Mouse (Mus musculus) intestine, embryonic 16.5 days (tissue): ENCODE data around the gene Sp2. TPM values are rescaled to one million over a fixed set of nuclear protein-coding genes. Genes with fewer than 3 reads are reported as not detected.

ENCODE experiments used
- ATAC-seq: fragments of 200-750 bp; cut with Nextera tagmentation; 2 replicates; pipeline ENCODE4 v1.8.0; 2017; ENCODE audit warnings: moderate TSS enrichment, moderate library complexity
- H3K27ac ChIP-seq: fragments of 300-500 bp; sonication (generic); 2 replicates; pipeline ENCODE4 v1.5.1; 2014; ENCODE audit warnings: mild to moderate bottlenecking, low read length
- H3K27me3 ChIP-seq: fragments of 300-500 bp; sonication (generic); replicated peaks from 2 replicates; pipeline ENCODE4 v1.6.1; 2014; ENCODE audit warnings: low read length, control low read depth, mixed read lengths; ENCODE audit not compliant: control insufficient read depth, insufficient read depth
- H3K36me3 ChIP-seq: fragments of 300-500 bp; sonication (generic); 2 replicates; pipeline ENCODE4 v1.6.1; 2014; ENCODE audit warnings: low read length, control low read depth; ENCODE audit not compliant: control insufficient read depth, insufficient read depth
- H3K4me1 ChIP-seq: fragments of 300-500 bp; sonication (generic); 2 replicates; pipeline ENCODE4 v1.6.1; 2014; ENCODE audit warnings: low read length, control low read depth, mixed read lengths; ENCODE audit not compliant: control insufficient read depth, insufficient read depth
- H3K4me2 ChIP-seq: fragments of 300-500 bp; sonication (generic); 2 replicates; pipeline ENCODE4 v1.6.1; 2014; ENCODE audit warnings: low read depth, low read length, control low read depth
- H3K4me3 ChIP-seq: fragments of 300-500 bp; sonication (generic); 2 replicates; pipeline ENCODE4 v1.5.1; 2014; ENCODE audit warnings: mild to moderate bottlenecking, low read length
- H3K9ac ChIP-seq: fragments of 300-500 bp; sonication (generic); 2 replicates; pipeline ENCODE4 v1.6.1; 2014; ENCODE audit warnings: low read depth, low read length
- H3K9me3 ChIP-seq: fragments of 300-500 bp; sonication (generic); 2 replicates; pipeline ENCODE4 v1.6.1; 2016; ENCODE audit warnings: low read length, control low read depth; ENCODE audit not compliant: control insufficient read depth
- WGBS: fragments of 180-500 bp; shearing (Covaris S2); extraction: QIAGEN DNeasy Blood & Tissue Kit; methylation state at CpG from one replicate; pipeline ENCODE4 v1.1.7; 2014; 5-methylcytosine and 5-hydroxymethylcytosine counted together
- polyA plus RNA-seq: library from polyadenylated mRNA; unstranded; fragments of >200 nt; fragmentation: Nextera tagmentation; extraction: Ambion mirVana; gene quantifications from 2 replicates; pipeline ENCODE4 v1.2.1, GENCODE M21; 2015

Sp2 gene
- polyA plus RNA-seq, 1 experiment from 2014 or later = 13.2 TPM

- H3K4me1 ChIP-seq = peaks cover 35% of the 10 kb centered on the region
- no peaks in the 10 kb centered on the region for H3K36me3 ChIP-seq
- H3K4me3 ChIP-seq = no peak overlapping the region; the same call in 1 of the 2 replicates
- peak overlapping the region; percentile 76; the same call in 1 of the 2 replicates for H3K4me2 ChIP-seq
- no peak overlapping the region for H3K27ac ChIP-seq
- no peak overlapping the region for H3K9ac ChIP-seq
- H3K9me3 ChIP-seq = no peaks in the 10 kb centered on the region
- peaks cover 71% of the 10 kb centered on the region for H3K27me3 ChIP-seq
- ATAC-seq = no peak
- 10% methylated on average over 13 of the region's 13 CpGs for WGBS
Observed at GRCm38 (mm10) chr11:97019345-97019708, 36.6 kb upstream of the Sp2 start.

- Histone ChIP-seq H3K4me3 (peak overlapping the region; percentile 46), H3K9me3 (no peaks in the 10 kb centered on the region), H3K27ac (no peak overlapping the region), H3K36me3 (no peaks in the 10 kb centered on the region), H3K4me2 (peak overlapping the region; percentile 76), H3K27me3 (peaks cover 66% of the 10 kb centered on the region), H3K9ac (peak overlapping the region; percentile 64), H3K4me1 (peaks cover 35% of the 10 kb centered on the region)
- peak; percentile 36 for ATAC-seq
- WGBS = 1% methylated on average over 64 of the region's 68 CpGs
Observed at GRCm38 (mm10) chr11:97018583-97019344, 36.0 kb upstream of the Sp2 start.

- ATAC-seq = no peak
- Histone ChIP-seq H3K27me3 (peaks cover 64% of the 10 kb centered on the region), H3K27ac (no peak overlapping the region), H3K9ac (0 out of 2 replicates have a peak overlapping the region, but pooled peaks have one; percentile 64), H3K4me3 (peak overlapping the region; percentile 46), H3K4me2 (peak overlapping the region; percentile 76), H3K9me3 (no peaks in the 10 kb centered on the region), H3K4me1 (peaks cover 35% of the 10 kb centered on the region), H3K36me3 (no peaks in the 10 kb centered on the region)
- under 1% methylated on average over 36 of the region's 36 CpGs for WGBS
Observed at GRCm38 (mm10) chr11:97017696-97018582, 35.2 kb upstream of the Sp2 start.

GRCm38 (mm10) chr11:97013121-97013670 is 30.4 kb upstream of the Sp2 start, which contains the start of gene Sp6:
Gene Sp6 (plus strand): TSS chr11:97013394.
- no peak for ATAC-seq

GRCm38 (mm10) chr11:97009198-97009790 is 26.5 kb upstream of the Sp2 start:
- no peaks in the 10 kb centered on the region for H3K4me1 ChIP-seq
- no peaks in the 10 kb centered on the region for H3K9me3 ChIP-seq
- no peak overlapping the region for H3K9ac ChIP-seq
- no peak overlapping the region for H3K4me3 ChIP-seq
- H3K27ac ChIP-seq = no peak overlapping the region
- H3K27me3 ChIP-seq = peaks cover 14% of the 10 kb centered on the region; the same call in 1 of the 2 replicates
- H3K36me3 ChIP-seq = no peaks in the 10 kb centered on the region
- WGBS = 54% methylated on average over 8 of the region's 8 CpGs
- no peak overlapping the region for H3K4me2 ChIP-seq
- ATAC-seq = no peak

More at GRCm38 (mm10) chr11:97013121-97013670, 30.4 kb upstream of the Sp2 start, which contains the start of gene Sp6:
- no peak within 1 kb of the TSS for H3K4me2 ChIP-seq
- 33% methylated on average over 8 of the region's 8 CpGs for WGBS
- no peak within 1 kb of the TSS for H3K27ac ChIP-seq
- no peak within 1 kb of the TSS for H3K9ac ChIP-seq
- H3K4me1 ChIP-seq = peaks cover 4% of the 10 kb centered on the region
- peaks cover 33% of the 10 kb centered on the region for H3K27me3 ChIP-seq
- H3K9me3 ChIP-seq = no peaks in the 10 kb centered on the region
- H3K36me3 ChIP-seq = no peaks in the 10 kb centered on the region
- H3K4me3 ChIP-seq = no peak within 1 kb of the TSS

- Histone ChIP-seq H3K4me2 (no peak overlapping the region), H3K27me3 (peaks cover 14% of the 10 kb centered on the region; the same call in 1 of the 2 replicates), H3K27ac (no peak overlapping the region), H3K36me3 (no peaks in the 10 kb centered on the region), H3K9ac (no peak overlapping the region), H3K4me3 (no peak overlapping the region), H3K9me3 (no peaks in the 10 kb centered on the region), H3K4me1 (no peaks in the 10 kb centered on the region)
- 59% methylated on average over 9 of the region's 9 CpGs for WGBS
- ATAC-seq = no peak
Observed at GRCm38 (mm10) chr11:97007093-97007794, 24.5 kb upstream of the Sp2 start.

GRCm38 (mm10) chr11:97003170-97003569 is 20.4 kb upstream of the Sp2 start:
- H3K4me1 ChIP-seq = no peaks in the 10 kb centered on the region
- no peak overlapping the region for H3K4me2 ChIP-seq
- 33% methylated on average over 5 of the region's 5 CpGs for WGBS
- peaks cover 3% of the 10 kb centered on the region; the same call in 1 of the 2 replicates for H3K27me3 ChIP-seq
- no peak overlapping the region for H3K9ac ChIP-seq
- no peak for ATAC-seq
- no peaks in the 10 kb centered on the region for H3K9me3 ChIP-seq
- no peaks in the 10 kb centered on the region for H3K36me3 ChIP-seq
- no peak overlapping the region for H3K4me3 ChIP-seq
- H3K27ac ChIP-seq = no peak overlapping the region

GRCm38 (mm10) chr11:96997380-96997956 is 14.7 kb upstream of the Sp2 start:
- no peaks in the 10 kb centered on the region for H3K36me3 ChIP-seq
- ATAC-seq = peak; percentile 75
- no peaks in the 10 kb centered on the region for H3K9me3 ChIP-seq
- H3K4me2 ChIP-seq = peak overlapping the region; percentile 60
- H3K4me1 ChIP-seq = peaks cover 22% of the 10 kb centered on the region
- H3K4me3 ChIP-seq = peak overlapping the region; percentile 35
- 7% methylated on average over 29 of the region's 30 CpGs for WGBS
- H3K27me3 ChIP-seq = no peaks in the 10 kb centered on the region; the same call in 1 of the 2 replicates
- H3K27ac ChIP-seq = no peak overlapping the region
- peak overlapping the region; percentile 71 for H3K9ac ChIP-seq
